Mouse (Mus musculus): ENCODE data around the gene C1qbp.

The C1qbp gene

DNA sequence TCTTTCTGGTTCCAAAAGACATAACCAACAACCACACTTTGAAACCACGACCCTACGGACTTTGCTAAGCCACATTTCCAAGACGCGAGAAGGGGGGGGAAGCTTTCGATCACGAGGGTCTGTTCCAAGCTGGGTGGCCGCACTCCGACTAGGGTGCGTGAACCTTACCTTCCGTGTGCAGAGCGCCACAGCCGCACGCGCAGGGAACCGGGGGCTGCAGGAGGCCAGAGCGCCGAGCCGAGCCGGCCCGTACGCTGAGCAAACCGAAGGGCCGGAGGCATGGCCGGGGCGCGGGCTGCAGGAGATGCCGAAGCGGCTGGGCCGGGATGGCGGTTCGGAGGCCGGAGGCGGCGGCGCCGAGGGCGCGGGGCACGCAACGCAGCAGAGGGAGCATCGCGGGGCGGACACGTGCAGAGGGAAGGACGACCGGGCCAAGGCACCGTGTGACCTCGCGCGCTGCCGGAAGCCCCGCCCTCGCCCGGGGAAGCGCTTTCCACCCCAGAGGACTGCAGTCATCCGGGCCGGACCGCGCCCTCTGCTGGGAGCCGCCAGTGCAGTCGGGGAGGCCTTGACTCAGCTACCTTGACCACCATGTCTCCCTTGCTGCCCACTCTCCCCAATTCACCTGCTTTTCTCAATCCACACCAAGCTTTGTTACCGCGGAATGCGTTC lies at the start of gene C1qbp:
Gene C1qbp, minus strand, starts transcription at position 470 of the 672 bp plus-strand sequence.
- DNase-seq (ENCODE audit: low spot score in 2 of 2), result peak; percentile 87

DNA sequence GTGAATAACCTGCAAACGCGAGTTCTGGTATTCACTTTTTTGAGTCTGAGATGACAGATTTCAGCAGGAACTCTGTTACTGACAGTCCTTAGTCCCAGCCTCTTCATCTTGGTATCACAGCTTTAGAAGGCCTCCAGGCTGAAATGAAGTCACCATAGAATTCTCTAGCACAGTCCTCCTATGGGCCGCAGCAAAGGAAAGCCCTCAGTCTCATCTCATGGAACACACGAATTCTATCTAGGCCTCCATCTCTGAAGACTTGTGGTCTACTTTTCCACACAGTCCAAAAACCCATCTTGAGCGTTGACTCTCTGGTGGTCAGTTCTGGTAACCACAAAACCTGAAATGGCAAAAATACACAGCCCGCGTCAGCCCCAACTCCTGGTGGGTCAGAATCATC lies 49.2 kb upstream of the C1qbp start:
- DNase-seq (ENCODE audit: low spot score in 2 of 2), result no peak

DNA sequence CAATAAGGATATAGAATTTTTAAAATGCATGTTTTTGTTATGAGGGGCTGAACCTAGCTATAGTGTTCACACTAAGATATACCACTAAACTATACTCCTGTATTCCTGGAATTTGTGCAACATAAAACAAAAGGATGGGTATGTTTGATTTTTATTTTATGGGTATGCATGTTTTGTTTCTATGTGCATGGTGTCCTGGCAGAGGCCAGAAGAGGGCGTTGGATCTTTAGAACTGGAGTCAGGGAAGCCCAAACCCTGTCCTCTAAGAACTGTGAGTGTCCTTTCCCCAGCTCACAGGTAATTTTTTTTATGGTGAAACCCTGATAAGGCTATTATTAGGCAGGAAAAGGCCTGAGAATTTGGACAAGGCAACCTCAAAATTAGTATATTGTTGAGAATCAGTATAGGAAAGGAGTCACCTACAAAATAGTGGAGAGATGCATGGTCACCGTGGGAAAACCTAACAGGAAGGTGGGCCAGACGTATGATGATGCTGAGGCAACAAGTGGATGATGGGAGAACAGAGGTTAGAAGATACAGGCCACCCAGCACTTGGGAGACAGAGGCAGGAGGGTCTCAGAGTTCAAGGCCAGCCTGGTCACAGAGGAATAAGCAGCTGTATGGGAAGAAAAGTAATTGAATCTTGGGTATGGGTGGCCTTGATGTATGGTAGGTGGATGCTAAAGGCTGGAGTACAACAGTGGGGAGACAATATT lies 46.7 kb upstream of the C1qbp start:
- no peak for DNase-seq (ENCODE audit: low spot score in 2 of 2)

DNA sequence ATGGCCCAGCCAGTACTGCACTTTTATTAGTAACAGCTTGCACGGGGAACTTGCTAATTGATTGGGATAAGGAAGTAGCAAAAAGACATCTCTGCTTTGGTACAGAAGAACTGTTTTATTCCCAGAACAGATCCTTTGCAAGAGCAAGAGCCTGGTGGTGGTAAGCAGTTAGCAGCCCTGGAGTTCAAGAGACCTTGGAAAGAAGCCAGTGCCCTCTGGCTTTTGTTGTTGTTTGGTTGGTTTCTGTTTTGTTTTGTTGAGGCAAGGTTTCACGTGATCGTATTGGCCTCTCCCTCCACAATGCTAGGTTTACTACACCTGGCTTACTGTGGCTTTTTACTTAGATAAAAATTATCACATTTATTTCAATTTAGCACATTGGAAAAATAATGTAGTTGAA lies 45.5 kb upstream of the C1qbp start:
- DNase-seq (ENCODE audit: low spot score in 2 of 2), result no peak

DNA sequence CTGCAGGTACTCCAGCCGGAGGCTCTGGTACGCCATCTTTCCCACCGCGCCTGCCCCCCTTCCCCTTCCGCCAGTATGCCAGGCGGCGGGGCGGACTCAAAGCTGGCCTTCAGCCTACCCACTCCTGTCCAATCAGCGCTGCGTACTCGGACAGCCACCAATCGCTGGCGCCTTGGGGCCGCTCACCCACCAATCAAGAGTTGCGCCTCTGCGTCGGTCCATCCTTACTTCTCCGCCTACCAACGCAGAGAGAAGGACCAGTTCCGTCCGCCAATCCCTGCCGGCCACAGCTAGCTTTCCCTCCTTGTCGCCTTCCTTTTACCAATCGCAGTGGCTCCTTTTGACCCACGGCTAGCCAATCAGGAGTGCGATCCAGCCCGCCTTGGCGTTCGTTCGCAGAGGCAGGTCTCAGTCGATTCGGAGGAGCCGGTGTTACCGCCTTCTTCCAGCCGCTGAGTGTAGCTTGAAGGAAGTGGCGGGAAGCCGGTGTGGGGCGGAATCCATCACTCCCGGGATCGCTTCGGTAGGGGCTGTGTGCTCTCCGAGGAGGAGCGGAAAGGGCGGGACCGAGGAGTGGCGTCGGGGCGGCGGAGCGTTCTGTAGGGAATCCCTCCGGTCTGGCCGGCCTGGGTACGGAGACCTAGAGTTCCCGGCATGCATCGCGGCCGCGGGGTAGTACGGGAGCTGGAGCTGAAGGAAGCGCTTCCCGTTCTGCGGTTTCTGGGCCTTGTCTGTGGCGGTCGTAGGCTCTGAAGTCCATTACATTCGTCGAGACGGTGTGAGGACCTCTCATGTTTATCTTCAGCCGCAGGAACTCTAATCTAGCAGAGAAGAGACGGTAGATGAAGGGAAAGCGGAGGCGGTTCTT lies 36.6 kb upstream of the C1qbp start, which contains the start of the genes Mis12 and Derl2:
Gene Mis12, plus strand, starts transcription at position 411 of the 868 bp plus-strand sequence.
Gene Derl2, minus strand, starts transcription at position 641 of the 868 bp plus-strand sequence.
- peak; percentile 96 to 98 for DNase-seq (ENCODE audit: low spot score in 2 of 2)

DNA sequence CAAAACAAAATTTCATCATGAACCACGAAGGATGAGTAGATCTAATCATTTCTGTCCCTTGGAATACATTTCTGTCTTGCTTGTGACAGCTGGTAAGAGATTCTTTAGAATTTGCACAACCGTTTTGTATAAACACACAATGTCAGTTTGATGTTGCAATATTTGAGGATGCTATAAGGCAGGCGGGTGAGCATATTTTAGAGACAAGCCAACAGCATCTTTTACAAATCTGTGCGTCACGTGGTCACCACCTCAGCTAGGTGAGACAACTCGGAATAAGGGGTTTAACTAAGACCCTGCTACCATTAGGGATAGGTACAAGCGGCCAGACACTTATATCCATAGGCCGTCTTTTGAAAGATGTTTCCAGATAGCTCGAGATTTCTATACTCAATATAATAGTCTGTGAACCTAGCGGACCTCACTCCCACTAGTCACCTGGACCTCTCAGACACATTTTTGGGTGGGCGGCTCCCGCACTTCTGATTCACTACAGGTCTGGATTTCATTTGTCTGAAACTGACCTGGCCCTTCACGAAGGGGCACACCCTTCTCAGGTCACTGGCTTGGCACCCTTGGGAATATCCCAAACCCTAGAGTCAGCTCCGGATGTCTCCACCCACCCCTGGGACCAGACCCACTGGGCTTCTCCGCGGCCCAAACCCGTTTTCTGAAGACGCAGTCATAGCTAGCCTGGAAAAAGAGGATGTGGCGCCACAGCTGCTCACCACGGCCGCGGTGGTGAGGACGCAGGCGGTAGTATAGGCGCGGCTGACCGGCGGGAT lies 35.8 kb upstream of the C1qbp start:
- DNase-seq (ENCODE audit: low spot score in 2 of 2), result no peak

DNA sequence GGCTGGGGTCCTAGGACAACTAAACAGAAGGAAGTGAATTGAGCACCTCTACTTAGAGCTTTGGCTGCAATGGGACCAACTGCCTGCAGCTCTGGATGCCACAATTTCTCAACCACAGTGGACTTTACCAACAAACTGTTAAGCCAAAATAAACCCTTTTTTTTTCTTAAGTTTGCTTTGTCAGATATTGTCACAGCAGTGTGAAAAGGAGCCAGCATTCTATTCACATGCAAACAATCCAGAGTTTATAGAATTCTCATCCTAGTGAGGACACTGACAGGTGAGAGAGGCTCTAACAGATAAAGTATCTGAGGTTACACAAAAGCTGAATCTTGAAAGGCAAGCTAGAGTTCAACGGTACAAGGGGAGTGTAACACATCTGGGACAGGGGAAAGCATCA lies 34.2 kb upstream of the C1qbp start:
- DNase-seq (ENCODE audit: low spot score in 2 of 2), result no peak

DNA sequence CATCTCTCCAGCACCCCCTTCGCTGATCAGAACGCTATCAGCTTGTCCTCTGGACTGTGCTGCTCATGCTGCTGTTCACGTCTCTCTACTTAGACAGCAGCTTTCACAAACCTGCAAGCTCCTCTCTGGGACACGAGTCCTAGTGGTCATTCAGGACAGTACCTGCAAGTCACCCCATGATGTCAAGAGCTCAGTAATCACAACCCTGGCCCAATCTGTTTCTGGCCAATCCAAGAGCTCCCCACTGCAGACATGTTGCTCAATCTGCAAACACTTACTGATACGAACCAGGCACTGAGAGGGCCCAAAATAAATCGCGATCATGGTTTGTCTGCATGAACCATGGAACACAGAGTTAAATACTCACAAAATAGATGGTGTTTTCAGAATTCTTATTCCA lies 29.9 kb upstream of the C1qbp start:
- DNase-seq (ENCODE audit: low spot score in 2 of 2), result no peak

DNA sequence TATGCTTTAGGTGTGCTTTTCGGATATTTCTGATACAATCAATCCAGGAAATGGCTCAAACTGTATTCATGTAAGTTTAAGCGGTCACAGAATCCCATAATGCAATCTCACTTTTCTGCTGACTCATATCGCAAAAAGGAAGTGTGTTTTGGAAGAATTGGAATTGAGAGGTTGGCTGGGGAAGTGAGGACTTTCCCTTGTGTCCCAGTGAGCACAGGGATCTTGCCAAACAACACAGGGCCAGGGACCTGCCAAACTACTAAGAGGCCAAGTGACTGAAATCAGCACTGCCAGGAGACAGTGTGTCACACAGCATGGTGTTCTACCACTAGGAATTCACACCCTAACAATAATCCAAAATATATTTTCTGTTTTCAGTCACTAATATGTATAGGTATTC lies 25.5 kb upstream of the C1qbp start:
- no peak for DNase-seq (ENCODE audit: low spot score in 2 of 2)

DNA sequence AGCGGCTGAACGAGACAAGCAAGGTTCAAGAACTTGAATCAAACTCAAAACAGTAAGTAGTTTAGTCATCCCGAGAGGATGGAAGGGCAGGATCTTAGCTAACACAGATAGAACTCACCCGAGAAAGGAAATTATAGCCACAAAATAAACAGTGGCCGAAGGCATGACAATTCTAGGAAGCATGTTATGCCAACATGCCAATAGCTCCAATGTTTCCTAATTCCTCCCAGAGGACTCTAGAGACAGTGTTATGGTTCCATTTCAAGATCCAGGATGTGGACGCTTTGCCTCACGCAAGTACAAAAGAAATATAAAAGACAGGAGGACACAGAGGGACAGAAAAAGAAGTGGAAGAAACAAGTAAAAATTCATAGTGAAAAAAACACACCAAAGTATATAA lies 25.0 kb upstream of the C1qbp start:
- DNase-seq (ENCODE audit: low spot score in 2 of 2), result no peak

DNA sequence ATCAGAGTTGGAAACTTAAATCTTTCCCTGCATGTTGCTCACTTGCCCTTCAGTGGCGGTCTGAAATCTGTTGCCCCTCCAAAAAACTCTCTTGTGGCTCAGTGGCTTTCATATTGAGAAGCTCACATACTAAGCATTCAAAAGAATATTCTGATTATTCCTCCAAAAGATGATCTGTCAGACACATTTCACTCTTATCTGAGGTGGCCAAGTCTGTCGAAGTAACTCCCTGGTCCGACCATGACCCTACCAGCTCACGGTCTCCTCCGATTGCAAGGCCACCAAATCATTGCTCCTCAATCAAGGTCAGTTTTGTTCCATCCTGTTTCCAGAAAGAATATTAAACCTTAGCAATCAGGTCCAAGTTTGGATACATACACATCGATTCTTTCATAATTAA lies 24.2 kb upstream of the C1qbp start:
- no peak for DNase-seq (ENCODE audit: low spot score in 2 of 2)

DNA sequence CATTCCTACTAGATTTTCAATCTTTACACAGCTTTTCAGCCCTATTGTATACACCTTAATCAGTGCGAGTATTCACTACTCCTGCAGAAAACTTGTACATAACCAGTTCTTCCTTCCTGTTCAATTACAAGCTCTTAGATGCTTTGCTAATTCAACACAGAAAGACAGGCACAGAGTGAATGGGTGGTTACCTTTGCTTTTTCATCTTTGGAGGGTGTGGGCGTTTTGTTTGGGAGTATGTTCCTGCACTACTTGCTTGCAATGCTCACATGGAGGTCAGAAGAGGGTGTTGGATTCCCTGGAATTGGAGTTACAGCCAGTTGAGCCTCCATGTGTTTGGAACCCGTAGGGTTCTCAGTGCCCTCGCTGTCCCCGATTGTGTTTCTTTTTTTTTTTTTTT lies 22.2 kb upstream of the C1qbp start:
- DNase-seq (ENCODE audit: low spot score in 2 of 2), result no peak

DNA sequence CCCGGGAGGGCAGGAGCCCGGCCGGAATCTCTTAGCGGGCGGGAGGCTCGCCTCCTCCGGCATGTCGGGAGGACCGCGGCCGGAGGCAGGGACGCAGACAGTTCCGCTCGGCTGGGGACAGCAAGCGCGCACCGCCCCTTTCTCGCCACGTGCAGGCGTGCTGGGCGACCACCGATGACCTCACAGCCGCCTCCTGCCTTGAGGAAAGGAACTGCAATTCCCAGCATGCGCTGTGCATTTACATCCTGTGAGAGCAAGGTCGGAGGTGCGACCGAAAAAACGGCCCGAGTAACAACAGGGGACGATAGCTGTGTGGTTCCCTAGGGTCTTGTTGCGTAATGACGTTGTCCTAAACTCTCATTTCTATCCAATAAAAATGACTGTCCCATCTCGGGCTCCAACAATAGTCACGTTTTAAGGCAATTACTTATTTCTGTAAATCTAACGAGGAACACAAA lies 21.5 kb upstream of the C1qbp start, which contains the start of gene Dhx33:
Gene Dhx33, minus strand, starts transcription at position 122 of the 458 bp plus-strand sequence.
- peak; percentile 95 to 97 for DNase-seq (ENCODE audit: low spot score in 2 of 2)

DNA sequence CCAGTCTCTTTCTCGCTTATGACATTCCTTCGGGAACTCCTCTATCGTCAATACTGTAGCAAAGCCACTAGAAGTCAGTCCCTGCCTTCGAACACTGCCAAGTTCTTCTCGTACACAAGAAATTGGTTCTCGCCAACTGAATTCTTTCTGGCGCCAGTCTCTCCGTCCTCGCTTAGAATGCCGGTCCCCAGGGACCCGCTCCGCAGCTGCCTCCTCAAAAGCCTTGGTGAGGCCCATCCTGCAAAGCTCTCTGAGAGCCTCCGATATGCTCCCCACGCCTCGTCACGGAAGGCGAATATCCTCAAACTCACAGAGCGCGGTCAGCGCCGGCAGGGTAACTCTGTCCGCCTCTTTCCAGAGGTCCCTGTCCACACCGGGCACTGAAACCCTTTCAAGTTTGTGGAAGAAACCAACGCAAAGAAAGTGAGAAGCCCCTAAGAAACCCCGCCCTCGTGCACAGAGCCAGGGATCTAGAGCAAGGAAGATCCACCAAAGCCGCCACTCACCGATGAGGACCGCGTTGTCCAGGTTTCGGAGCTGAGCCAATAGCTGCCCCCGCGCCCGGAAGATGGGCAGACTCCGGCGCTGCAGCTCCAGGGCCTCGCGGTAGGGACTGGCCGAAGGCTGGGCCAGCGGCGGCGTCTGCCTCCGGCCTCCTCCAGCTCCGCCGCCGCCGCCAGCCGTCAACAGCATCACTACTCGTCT lies 20.9 kb upstream of the C1qbp start:
- no peak for DNase-seq (ENCODE audit: low spot score in 2 of 2)

DNA sequence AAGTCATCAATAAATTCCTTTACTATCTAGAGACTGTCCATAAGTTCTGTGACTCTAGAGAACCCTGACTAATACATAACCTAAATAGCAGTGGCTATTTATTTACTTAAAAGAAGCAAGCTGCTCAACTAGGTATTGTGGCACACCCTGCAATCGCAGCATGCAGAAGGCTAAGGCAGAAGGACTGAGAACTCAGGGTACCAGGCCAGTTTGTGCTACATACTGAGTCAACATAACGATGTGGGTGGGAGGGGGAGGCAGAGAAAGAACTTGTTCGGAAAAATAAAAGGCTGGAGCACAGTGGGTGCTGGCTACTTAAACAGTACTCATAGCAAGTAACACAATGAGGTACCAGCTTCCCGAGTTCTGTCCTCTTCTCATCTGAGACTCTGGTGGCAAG lies 18.3 kb upstream of the C1qbp start:
- no peak for DNase-seq (ENCODE audit: low spot score in 2 of 2)

DNA sequence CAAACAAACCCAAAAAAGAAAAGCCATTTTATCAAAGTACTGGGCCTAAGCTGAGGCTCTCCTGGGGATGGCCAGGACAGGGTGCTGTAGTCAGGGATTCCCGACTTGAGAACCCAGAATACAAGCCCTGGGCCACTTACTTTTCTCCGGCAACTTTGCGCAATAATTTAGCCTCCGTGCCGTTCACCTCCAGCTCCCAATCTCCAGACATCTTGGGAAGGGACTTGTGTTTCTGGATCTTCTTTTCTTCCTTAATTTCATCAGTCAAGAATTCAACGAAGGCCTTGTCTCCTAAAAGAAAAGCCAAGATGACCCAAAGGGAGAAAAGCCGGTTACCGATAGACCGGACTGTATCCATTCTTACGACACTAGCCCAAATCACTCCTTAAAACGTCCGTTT lies 796 bp downstream of the C1qbp start:
- no peak for DNase-seq (ENCODE audit: low spot score in 2 of 2)

DNA sequence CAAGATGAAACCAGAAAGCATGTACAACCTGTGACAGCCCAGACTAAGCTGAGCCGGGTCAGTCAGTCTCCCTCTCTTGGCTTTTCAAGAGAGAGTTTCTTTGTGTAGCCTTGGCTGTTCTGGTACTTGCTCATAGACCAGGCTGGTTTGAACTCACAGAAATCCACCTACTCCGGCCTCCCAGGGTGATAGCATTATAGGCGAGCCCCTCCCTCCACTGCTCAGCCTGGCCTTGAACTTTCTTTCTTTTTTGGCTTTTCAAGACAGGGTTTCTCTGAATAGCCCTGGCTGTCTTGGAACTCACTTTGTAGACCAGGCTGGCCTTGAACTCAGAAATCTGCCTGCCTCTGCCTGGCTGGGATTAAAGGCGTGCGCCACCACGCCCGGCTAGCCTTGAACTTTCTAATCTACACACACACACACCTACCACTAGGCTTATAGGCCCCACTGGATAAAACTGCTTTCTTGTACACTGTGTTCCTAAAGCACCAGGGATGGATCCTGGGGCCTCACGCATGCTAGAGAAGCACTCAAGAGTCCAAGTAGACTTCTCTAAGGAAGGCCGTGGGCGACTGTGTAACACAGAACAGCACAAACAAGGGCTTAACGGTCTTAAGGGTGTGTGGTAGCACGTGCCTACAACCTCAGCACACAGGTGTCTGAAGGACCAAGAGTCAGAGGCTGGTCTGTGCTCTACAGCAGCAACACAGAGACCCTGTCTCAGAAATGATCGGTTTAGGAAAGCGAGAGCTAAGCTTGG lies 1.9 kb downstream of the C1qbp start:
- DNase-seq (ENCODE audit: low spot score in 2 of 2), result no peak

DNA sequence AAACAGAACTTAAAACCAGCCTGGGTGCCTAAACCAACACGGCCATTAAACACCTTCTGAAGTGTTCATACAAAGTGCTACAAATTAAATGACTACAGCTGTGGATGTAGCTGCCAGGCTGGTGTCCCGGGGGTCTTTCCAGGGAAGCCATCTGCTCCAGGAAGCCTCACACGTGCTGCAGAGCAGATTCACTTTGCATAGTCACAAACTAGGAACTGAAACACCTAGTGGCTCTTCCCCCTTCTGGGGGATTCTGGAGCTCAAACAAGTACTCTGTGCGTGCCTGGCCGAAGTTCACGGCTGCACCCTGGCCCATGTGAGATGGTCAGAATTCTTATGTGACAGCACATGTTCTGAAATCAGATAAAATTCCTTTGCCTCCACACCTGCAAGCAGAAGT lies 2.6 kb downstream of the C1qbp start:
- no peak for DNase-seq (ENCODE audit: low spot score in 2 of 2)

DNA sequence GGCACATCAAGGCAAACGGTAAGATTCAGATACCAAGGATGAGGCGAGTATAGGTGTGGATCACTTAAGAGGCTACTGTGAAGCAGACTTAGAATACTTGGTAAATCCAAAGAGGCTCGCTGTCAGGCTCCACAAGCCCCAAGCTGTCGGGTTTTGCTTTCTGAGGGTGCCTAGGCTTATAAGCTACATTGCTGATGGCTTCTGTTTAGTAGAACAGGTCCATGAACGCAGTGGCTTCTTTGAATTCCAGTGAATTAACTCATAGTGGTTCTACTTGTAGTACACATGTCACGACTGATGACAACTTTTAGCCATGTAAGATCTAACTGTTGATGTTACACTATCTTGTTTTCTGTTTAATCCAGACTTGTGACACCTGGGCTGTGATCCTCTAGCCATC lies 5.5 kb downstream of the C1qbp start:
- DNase-seq (ENCODE audit: low spot score in 2 of 2), result no peak

DNA sequence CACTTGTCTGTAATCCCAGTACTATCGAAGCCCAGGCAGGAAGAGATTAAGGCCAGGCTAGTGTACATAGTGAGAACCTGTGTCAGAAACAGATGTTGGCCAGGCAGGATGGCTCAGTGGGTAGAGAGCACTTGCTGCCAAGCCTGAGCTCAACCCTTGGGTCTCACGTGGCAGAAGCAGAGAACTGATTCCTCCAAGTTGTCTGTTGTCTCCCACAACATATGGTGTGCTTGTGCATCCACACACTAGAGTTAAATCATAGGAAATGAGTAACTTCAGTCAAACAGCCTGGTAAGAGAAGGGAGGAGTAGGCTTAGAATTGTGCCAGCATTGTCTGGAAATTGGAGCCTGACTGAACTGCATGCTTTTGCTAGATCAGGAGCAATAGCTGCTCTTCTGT lies 7.6 kb downstream of the C1qbp start:
- DNase-seq (ENCODE audit: low spot score in 2 of 2), result no peak

Measured in frontal cortex, postnatal 25 days (tissue).